Mouse (Mus musculus): ENCODE data around the gene Hdc. TPM values are rescaled to one million over a fixed set of nuclear protein-coding genes. Genes with fewer than 3 reads are reported as not detected.

Gene Hdc
- total and polyA plus RNA-seq, 3 experiments = 0.81 to 3.3 (median 1.4) TPM

DNA sequence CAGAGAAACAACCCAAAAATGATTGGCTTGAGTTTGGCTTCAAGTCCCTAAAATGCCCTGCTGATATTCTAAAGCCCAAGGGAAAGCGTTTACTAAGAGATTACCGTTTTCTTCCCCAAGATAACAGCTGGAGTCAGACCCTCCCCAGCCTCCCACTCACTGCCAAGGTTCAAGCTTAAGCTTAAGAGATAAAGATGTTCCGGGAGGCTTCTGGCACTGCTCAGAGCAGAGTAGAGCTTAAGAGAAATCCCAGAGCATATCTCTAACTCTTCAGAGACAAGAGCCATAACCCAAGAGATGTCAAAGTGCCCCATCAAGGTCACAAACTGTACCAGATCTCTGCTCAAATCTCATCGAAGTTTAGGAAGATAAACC is 12.4 kb downstream of the Hdc start:
- WGBS = 27% methylated on average over 4 of the region's 4 CpGs
- H3K79me2 ChIP-seq (replicated peaks; ENCODE audit: control insufficient read depth, insufficient read depth, low read length) = no peaks in the 10 kb centered on the region
- no peak overlapping the region for H3K27ac ChIP-seq
- TF ChIP-seq POLR2A (IDR thresholded peaks at IDR 0.05; ENCODE audit: insufficient read depth, low read depth, low read length) (no peak), EP300 (IDR thresholded peaks at IDR 0.05; ENCODE audit: insufficient read depth, low read depth, low read length) (no peak), CTCF (IDR thresholded peaks at IDR 0.05) (no peak)
- H3K27me3 ChIP-seq (ENCODE audit: control insufficient read depth, insufficient read depth, low read length) = no peaks in the 10 kb centered on the region
- H3K4me1 ChIP-seq (ENCODE audit: control insufficient read depth, insufficient read depth, low read length) = peaks cover 9% of the 10 kb centered on the region
- no peak overlapping the region for H3K9ac ChIP-seq (ENCODE audit: low read depth, low read length)
- intact Hi-C loops (cut with DNase I) = no loop called here
- H3K4me3 ChIP-seq = no peak overlapping the region
- no peak for DNase-seq
- H3K36me3 ChIP-seq (ENCODE audit: control insufficient read depth, insufficient read depth, low read length) = no peaks in the 10 kb centered on the region

DNA sequence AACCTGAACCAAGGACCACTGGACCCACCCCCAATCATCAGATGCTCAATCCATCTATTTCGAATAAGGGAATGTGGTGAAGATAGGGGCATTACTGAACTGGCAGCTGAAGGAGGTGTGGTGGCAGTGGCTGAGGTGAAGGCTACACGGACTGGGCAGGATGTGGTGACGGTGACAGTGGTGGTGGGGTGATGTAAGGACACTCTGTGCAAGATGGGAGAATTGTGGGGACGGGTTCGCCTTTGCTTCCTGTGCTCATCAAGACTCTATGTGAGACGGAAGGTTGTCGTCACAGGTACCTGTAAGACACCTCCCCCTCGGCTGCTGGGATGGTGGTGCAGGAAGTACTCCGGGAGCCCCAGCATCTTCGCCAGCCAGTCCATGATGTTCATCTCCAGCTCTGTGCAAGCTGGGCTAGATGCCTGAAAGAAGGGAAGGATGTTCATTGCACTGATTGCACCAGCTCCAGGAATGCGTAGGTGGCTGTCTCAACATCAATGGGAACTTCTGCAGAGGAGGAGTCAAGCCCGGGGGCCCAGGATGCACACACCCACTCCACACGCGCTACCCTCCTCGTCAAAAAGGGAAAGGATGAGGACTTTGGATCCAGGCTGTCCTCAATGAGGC is 12.9 kb downstream of the Hdc start:
- H3K27me3 ChIP-seq (ENCODE audit: control insufficient read depth, insufficient read depth, low read length) = no peaks in the 10 kb centered on the region
- WGBS = 44% methylated on average over 15 of the region's 15 CpGs
- peak in 1 of 2 experiments; percentile 26 for DNase-seq
- no peak overlapping the region for H3K4me3 ChIP-seq
- H3K27ac ChIP-seq = no peak overlapping the region
- peaks cover 9% of the 10 kb centered on the region for H3K4me1 ChIP-seq (ENCODE audit: control insufficient read depth, insufficient read depth, low read length)
- no peaks in the 10 kb centered on the region for H3K36me3 ChIP-seq (ENCODE audit: control insufficient read depth, insufficient read depth, low read length)
- no peaks in the 10 kb centered on the region for H3K79me2 ChIP-seq (replicated peaks; ENCODE audit: control insufficient read depth, insufficient read depth, low read length)
- TF ChIP-seq CTCF (IDR thresholded peaks at IDR 0.05) = no peak
- intact Hi-C loops (cut with DNase I) = no loop called here
- H3K9ac ChIP-seq (ENCODE audit: low read depth, low read length) = no peak overlapping the region

DNA sequence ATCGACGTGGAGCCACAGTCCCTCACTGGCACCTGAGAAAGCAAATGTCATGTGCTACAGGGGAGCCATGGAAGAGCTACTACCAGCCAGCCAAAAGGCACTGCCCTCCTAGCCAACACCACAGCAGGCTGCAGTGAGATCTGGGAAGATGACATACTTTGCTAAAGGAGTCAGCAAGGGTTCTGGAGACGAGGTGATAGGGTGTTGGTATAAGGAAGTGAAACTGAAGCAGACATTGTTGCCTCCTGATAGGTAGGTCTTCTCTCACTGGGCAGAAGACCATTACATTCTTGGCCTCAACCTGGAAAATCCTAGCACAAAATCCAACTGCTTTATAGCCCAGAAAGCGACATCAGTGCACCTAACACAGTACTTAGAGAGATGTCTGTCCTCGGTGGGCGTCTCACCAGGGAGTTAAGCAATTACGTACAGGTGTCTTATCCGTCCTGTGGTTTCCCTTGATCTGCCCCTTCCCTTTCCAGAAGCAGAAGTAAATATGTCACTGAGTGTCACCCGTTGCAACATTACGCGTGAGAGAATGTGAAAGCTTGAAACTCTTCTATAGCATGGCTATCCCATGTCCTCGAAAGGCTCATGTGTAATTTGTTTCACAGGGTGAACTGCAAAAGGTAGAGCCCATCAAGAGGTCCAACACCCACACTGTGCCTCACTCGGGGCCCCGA is 17.0 kb downstream of the Hdc start:
- 80% methylated on average over 14 of the region's 14 CpGs for WGBS
- peaks cover 12% of the 10 kb centered on the region for H3K4me1 ChIP-seq (ENCODE audit: control insufficient read depth, insufficient read depth, low read length)
- H3K4me3 ChIP-seq = no peak overlapping the region
- intact Hi-C loops (cut with DNase I) = no loop called here
- no peaks in the 10 kb centered on the region for H3K36me3 ChIP-seq (ENCODE audit: control insufficient read depth, insufficient read depth, low read length)
- H3K9ac ChIP-seq (ENCODE audit: low read depth, low read length) = no peak overlapping the region
- TF ChIP-seq CTCF (IDR thresholded peaks at IDR 0.05) = no peak
- TF ChIP-seq POLR2A (IDR thresholded peaks at IDR 0.05; ENCODE audit: insufficient read depth, low read depth, low read length) = no peak
- TF ChIP-seq EP300 (IDR thresholded peaks at IDR 0.05; ENCODE audit: insufficient read depth, low read depth, low read length) = no peak
- no peaks in the 10 kb centered on the region for H3K79me2 ChIP-seq (replicated peaks; ENCODE audit: control insufficient read depth, insufficient read depth, low read length)
- no peak overlapping the region for H3K27ac ChIP-seq
- no peak for DNase-seq
- H3K27me3 ChIP-seq (ENCODE audit: control insufficient read depth, insufficient read depth, low read length) = no peaks in the 10 kb centered on the region

DNA sequence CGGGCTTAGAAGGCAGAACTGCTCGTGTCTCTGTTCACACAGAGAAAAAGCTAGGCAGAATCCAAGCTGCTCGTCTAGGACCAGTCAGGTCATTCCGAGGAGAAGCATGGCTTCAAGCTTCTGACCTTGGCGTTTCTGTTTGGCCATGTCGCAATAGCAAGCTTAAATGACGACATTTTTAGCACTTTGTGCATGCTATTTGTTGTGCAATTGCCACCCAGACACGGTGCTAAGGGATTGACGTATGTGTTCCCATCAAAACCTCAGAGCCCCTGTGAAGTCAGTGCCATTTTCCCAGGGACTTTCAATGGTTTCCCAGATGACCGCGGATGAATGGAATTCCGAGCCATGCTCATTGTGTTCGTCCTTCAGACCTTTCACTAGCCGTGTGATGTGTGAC is 18.6 kb downstream of the Hdc start:
- no peaks in the 10 kb centered on the region for H3K79me2 ChIP-seq (replicated peaks; ENCODE audit: control insufficient read depth, insufficient read depth, low read length)
- H3K36me3 ChIP-seq (ENCODE audit: control insufficient read depth, insufficient read depth, low read length) = no peaks in the 10 kb centered on the region
- no peak overlapping the region for H3K9ac ChIP-seq (ENCODE audit: low read depth, low read length)
- no peak overlapping the region for H3K27ac ChIP-seq
- TF ChIP-seq POLR2A (IDR thresholded peaks at IDR 0.05; ENCODE audit: insufficient read depth, low read depth, low read length) = no peak
- peaks cover 11% of the 10 kb centered on the region for H3K4me1 ChIP-seq (ENCODE audit: control insufficient read depth, insufficient read depth, low read length)
- DNase-seq = no peak
- intact Hi-C loops (cut with DNase I) = no loop called here
- WGBS = 79% methylated on average over 14 of the region's 14 CpGs
- H3K4me3 ChIP-seq = no peak overlapping the region
- H3K27me3 ChIP-seq (ENCODE audit: control insufficient read depth, insufficient read depth, low read length) = no peaks in the 10 kb centered on the region

DNA sequence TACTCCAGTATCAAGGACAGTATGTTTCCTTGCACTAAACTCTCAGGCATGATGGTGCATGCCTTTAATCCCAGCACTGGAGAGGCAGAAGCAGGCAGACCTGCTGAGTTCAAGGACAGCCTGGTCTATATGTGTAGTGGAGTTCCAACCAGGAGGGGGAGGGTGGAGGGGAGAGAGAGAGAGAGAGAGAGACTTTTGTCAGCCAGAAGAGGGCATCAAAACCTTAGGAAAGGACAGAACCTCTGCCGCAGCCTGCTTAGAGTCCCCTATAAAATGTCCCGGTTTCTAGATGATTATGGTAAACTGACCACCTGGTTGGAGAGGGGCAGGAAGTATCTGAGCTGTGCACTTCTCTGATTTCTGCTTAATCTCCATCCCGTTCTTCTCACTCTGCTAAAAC is 20.1 kb downstream of the Hdc start:
- H3K9ac ChIP-seq (ENCODE audit: low read depth, low read length) = no peak overlapping the region
- H3K4me3 ChIP-seq = no peak overlapping the region
- H3K27ac ChIP-seq = no peak overlapping the region
- no peaks in the 10 kb centered on the region for H3K79me2 ChIP-seq (replicated peaks; ENCODE audit: control insufficient read depth, insufficient read depth, low read length)
- intact Hi-C loops (cut with DNase I) = loop anchor here (2.0 to 5.0 kb wide), 2 partner anchors 64 to 408 kb away; partner anchors contain the start of gene Ap4e1
- 4% methylated on average over 3 of the region's 3 CpGs for WGBS
- peaks cover 11% of the 10 kb centered on the region for H3K4me1 ChIP-seq (ENCODE audit: control insufficient read depth, insufficient read depth, low read length)
- H3K27me3 ChIP-seq (ENCODE audit: control insufficient read depth, insufficient read depth, low read length) = no peaks in the 10 kb centered on the region
- no peaks in the 10 kb centered on the region for H3K36me3 ChIP-seq (ENCODE audit: control insufficient read depth, insufficient read depth, low read length)
- TF ChIP-seq CTCF (IDR thresholded peaks at IDR 0.05) (peak; percentile 72), POLR2A (IDR thresholded peaks at IDR 0.05; ENCODE audit: insufficient read depth, low read depth, low read length) (no peak), EP300 (IDR thresholded peaks at IDR 0.05; ENCODE audit: insufficient read depth, low read depth, low read length) (no peak)
- DNase-seq = no peak

DNA sequence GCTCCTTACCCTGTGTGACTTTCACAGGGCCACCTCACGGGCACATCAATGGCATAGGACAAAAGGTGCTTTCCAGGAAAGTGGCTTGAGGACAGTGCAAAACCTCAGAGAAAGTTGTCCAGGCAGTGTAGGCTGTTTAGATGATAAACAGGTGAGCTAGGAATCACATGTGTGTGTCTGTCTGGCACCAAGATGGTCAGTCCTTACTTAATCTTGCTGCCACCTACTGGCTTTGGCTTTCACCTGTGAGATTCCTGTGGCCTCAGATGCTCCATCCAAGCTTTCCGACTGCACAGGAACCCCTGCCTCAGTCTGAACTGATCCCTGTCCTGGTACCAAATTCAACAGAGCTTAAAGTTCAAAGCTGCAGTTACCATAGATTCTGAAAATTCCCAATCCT is 20.7 kb downstream of the Hdc start:
- H3K4me1 ChIP-seq (ENCODE audit: control insufficient read depth, insufficient read depth, low read length) = peaks cover 11% of the 10 kb centered on the region
- WGBS = 62% methylated on average over 2 of the region's 2 CpGs

More for the DNA sequence above, 20.7 kb downstream of the Hdc start:
- intact Hi-C loops (cut with DNase I) = loop anchor here (2.0 to 5.0 kb wide), 2 partner anchors 64 to 409 kb away; partner anchors contain the start of gene Ap4e1
- Histone ChIP-seq H3K9ac (ENCODE audit: low read depth, low read length) (no peak overlapping the region), H3K27me3 (ENCODE audit: control insufficient read depth, insufficient read depth, low read length) (no peaks in the 10 kb centered on the region), H3K4me3 (no peak overlapping the region), H3K79me2 (replicated peaks; ENCODE audit: control insufficient read depth, insufficient read depth, low read length) (no peaks in the 10 kb centered on the region), H3K36me3 (ENCODE audit: control insufficient read depth, insufficient read depth, low read length) (no peaks in the 10 kb centered on the region), H3K27ac (no peak overlapping the region; the same call in 1 of the 2 replicates)
- TF ChIP-seq CTCF (IDR thresholded peaks at IDR 0.05) (0 out of 2 replicates have a peak, but pooled peaks have one; percentile 8), POLR2A (IDR thresholded peaks at IDR 0.05; ENCODE audit: insufficient read depth, low read depth, low read length) (no peak)
- DNase-seq = no peak

Measured in heart, adult 2 months (tissue).